ENCODE assay signal across 17 mouse cellular contexts in the genomic region with DNA sequence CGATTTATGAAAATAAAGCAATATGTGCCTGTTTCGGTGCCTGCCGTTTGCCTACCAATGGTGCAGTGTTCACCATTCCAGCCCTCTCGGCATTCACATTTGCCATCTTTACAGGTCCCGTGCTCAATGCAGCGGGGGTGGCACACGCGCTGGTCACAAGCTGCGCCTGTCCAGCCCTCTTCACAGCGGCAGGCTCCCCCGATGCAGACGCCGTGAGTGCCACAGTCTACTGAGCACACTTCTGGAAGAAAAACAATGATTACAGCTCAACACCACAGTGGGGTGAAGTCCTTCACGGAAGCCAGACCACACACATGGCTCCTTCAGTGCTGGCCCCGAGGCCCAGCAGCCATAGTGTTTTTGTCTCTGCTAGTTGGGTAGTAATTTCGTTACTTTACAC.
"Had no signal": no experiment of that assay in that cellular context is flagged by ENCODE, and none has a peak within 500 bp of the region (broad histone marks: within the 10 kb centered on the region; RNA-seq: fewer than 3 reads in every experiment).

No protein-coding gene starts in this region.

- DNase-seq: kidney, postnatal 10 days; layer of hippocampus, postnatal 36 days; liver, embryonic 13.5 days; lung, adult 2 months; lung, postnatal 14 days; lung, postnatal 4 days; retina, postnatal 1 day; right cerebral cortex, postnatal 25 days; spleen, adult 18-20 months; thymus, postnatal 25 days had no signal

- H3K27me3 ChIP-seq: liver, embryonic 13.5 days; neural tube, embryonic 13.5 days; stomach, embryonic 15.5 days had no signal

- H3K4me1 ChIP-seq: liver, embryonic 13.5 days; stomach, embryonic 15.5 days had no signal

- H3K4me2 ChIP-seq: liver, embryonic 13.5 days; midbrain, embryonic 11.5 days; neural tube, embryonic 13.5 days; stomach, embryonic 15.5 days had no signal

- H3K4me3 ChIP-seq: left cerebral cortex, adult 2 months; liver, embryonic 13.5 days; myocyte; neural tube, embryonic 13.5 days; stomach, embryonic 15.5 days had no signal

- H3K9me3 ChIP-seq: liver, embryonic 13.5 days; neural tube, embryonic 13.5 days; stomach, embryonic 15.5 days had no signal

- H3K36me3 ChIP-seq: liver, embryonic 13.5 days; neural tube, embryonic 13.5 days; stomach, embryonic 15.5 days had no signal

- H3K9ac ChIP-seq: liver, embryonic 13.5 days; neural tube, embryonic 13.5 days; stomach, embryonic 15.5 days had no signal

- ATAC-seq: intestine, postnatal 0 days; midbrain, embryonic 16.5 days had no signal

- H3K27ac ChIP-seq: left cerebral cortex, adult 2 months; liver, embryonic 13.5 days; neural tube, embryonic 13.5 days; stomach, embryonic 15.5 days had no signal
